Mouse (Mus musculus) E14TG2a.4 (cell line): ENCODE measurements at regions not wholly inside any gene's neighbourhood (a gene's known extent, or its start where the extent isn't known, plus 50 kb on each side); places are given as distances from the start of the nearest gene placed in this dataset.

ENCODE experiments used
- H3K27me3 ChIP-seq: 2 replicates; pipeline ENCODE4 v1.6.1; 2014; ENCODE audit warnings: low read length, control low read depth; ENCODE audit not compliant: insufficient read depth
- H3K36me3 ChIP-seq: 2 replicates; pipeline ENCODE4 v1.6.1; 2014; ENCODE audit warnings: low read length, control low read depth; ENCODE audit not compliant: insufficient read depth
- H3K4me1 ChIP-seq: replicated peaks from 2 replicates; pipeline ENCODE4 v1.6.1; 2014; ENCODE audit warnings: low read depth, low read length, control low read depth
- H3K4me3 ChIP-seq: replicated peaks from 2 replicates; pipeline ENCODE4 v1.5.1; 2014; ENCODE audit warnings: mild to moderate bottlenecking, low read length
- H3K9me3 ChIP-seq: 2 replicates; pipeline ENCODE4 v1.6.1; 2014; ENCODE audit warnings: low read length, control low read depth
- CTCF ChIP-seq: conservative IDR thresholded peaks from 2 replicates; pipeline ENCODE4 v1.5.1; 2014; ENCODE audit warnings: low read length
- NANOG ChIP-seq: IDR thresholded peaks from 2 replicates; pipeline ENCODE4 v1.6.1; 2014; ENCODE audit warnings: borderline replicate concordance, low read length, mixed read lengths
- POU5F1 ChIP-seq: IDR thresholded peaks from 2 replicates; pipeline ENCODE4 v1.6.1; 2014; ENCODE audit warnings: low read length, borderline replicate concordance

GRCm38 (mm10) chr1:144452141-144452540, 115.3 kb downstream of the Rgs21 start:
- Histone ChIP-seq H3K9me3 (no peaks in the 10 kb centered on the region), H3K36me3 (no peaks in the 10 kb centered on the region), H3K4me3 (no peak overlapping the region), H3K4me1 (no peaks in the 10 kb centered on the region), H3K27me3 (no peaks in the 10 kb centered on the region)
- TF ChIP-seq NANOG: no peak
- no peak for TF ChIP-seq CTCF
- no peak for TF ChIP-seq POU5F1

GRCm38 (mm10) chr1:144451731-144452130, 115.7 kb downstream of the Rgs21 start:
- H3K4me3 ChIP-seq: no peak overlapping the region
- no peaks in the 10 kb centered on the region for H3K9me3 ChIP-seq
- TF ChIP-seq POU5F1: no peak
- no peak for TF ChIP-seq CTCF
- TF ChIP-seq NANOG: no peak
- H3K36me3 ChIP-seq: no peaks in the 10 kb centered on the region
- H3K27me3 ChIP-seq: no peaks in the 10 kb centered on the region
- H3K4me1 ChIP-seq: no peaks in the 10 kb centered on the region

GRCm38 (mm10) chr1:144436617-144437016, 130.8 kb downstream of the Rgs21 start:
- no peak overlapping the region for H3K4me3 ChIP-seq
- no peaks in the 10 kb centered on the region for H3K36me3 ChIP-seq
- TF ChIP-seq CTCF (no peak), POU5F1 (no peak), NANOG (no peak)
- H3K4me1 ChIP-seq: no peaks in the 10 kb centered on the region
- no peaks in the 10 kb centered on the region for H3K9me3 ChIP-seq
- no peaks in the 10 kb centered on the region for H3K27me3 ChIP-seq

GRCm38 (mm10) chr1:144432816-144433215, 134.7 kb downstream of the Rgs21 start:
- TF ChIP-seq POU5F1 (no peak), CTCF (no peak), NANOG (no peak)
- no peaks in the 10 kb centered on the region for H3K4me1 ChIP-seq
- no peak overlapping the region for H3K4me3 ChIP-seq
- no peaks in the 10 kb centered on the region for H3K9me3 ChIP-seq
- no peaks in the 10 kb centered on the region for H3K27me3 ChIP-seq
- H3K36me3 ChIP-seq: no peaks in the 10 kb centered on the region

- no peaks in the 10 kb centered on the region for H3K4me1 ChIP-seq
- H3K36me3 ChIP-seq: no peaks in the 10 kb centered on the region
- no peaks in the 10 kb centered on the region for H3K9me3 ChIP-seq
- H3K27me3 ChIP-seq: no peaks in the 10 kb centered on the region
- H3K4me3 ChIP-seq: no peak overlapping the region
- TF ChIP-seq NANOG (no peak), POU5F1 (no peak), CTCF (no peak)
Observed at GRCm38 (mm10) chr1:144431535-144432276, 135.8 kb downstream of the Rgs21 start.

DNA sequence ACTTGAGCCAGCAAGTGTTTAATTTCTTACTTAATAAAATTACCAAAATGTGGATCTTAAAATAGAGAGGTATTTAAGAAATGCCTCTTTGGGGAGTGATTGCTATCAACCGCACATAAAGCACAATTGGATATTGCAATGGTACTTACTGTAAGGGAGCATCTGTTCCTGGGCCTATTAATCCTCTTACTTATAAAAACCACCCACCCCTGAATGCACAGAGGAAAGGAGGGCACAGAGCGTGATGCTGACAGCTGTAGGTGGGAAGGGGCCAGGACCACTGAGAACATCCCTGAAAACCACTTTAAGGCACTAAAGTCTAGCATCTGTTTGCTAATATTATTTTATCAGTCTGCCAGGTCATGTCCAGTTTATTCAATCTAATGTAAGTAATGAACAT, 146.1 kb downstream of the Rgs21 start:
- Histone ChIP-seq H3K4me3 (no peak overlapping the region), H3K36me3 (no peaks in the 10 kb centered on the region), H3K27me3 (no peaks in the 10 kb centered on the region), H3K9me3 (no peaks in the 10 kb centered on the region), H3K4me1 (no peaks in the 10 kb centered on the region)
- no peak for TF ChIP-seq POU5F1
- no peak for TF ChIP-seq NANOG
- no peak for TF ChIP-seq CTCF

- H3K27me3 ChIP-seq: no peaks in the 10 kb centered on the region; the same call in 1 of the 2 replicates
- H3K4me3 ChIP-seq: no peak overlapping the region
- no peaks in the 10 kb centered on the region for H3K9me3 ChIP-seq
- no peaks in the 10 kb centered on the region for H3K36me3 ChIP-seq
- TF ChIP-seq CTCF: peak; percentile 82
- TF ChIP-seq POU5F1: no peak
- TF ChIP-seq NANOG: no peak
- H3K4me1 ChIP-seq: no peaks in the 10 kb centered on the region
Observed at GRCm38 (mm10) chr1:144406387-144407383, 157.6 kb upstream of the Rgs1 start.

GRCm38 (mm10) chr1:144405724-144406123, 156.7 kb upstream of the Rgs1 start:
- TF ChIP-seq CTCF (no peak), POU5F1 (no peak)
- Histone ChIP-seq H3K4me3 (no peak overlapping the region), H3K27me3 (no peaks in the 10 kb centered on the region; the same call in 1 of the 2 replicates), H3K9me3 (no peaks in the 10 kb centered on the region), H3K36me3 (no peaks in the 10 kb centered on the region), H3K4me1 (no peaks in the 10 kb centered on the region)
